Mouse (Mus musculus): ENCODE measurements around the gene Stox1. TPM values are rescaled to one million over a fixed set of nuclear protein-coding genes. Genes with fewer than 3 reads are reported as not detected.

The Stox1 gene
- 0.15 and 0.24 TPM in 2 replicates for polyA plus RNA-seq (2012; rRNA removed)

GRCm38 (mm10) chr10:62725771-62726687 lies at the start of gene Stox1:
Gene Stox1, minus strand, starts transcription at chr10:62726128.

GRCm38 (mm10) chr10:62650881-62651810 lies 74.8 kb downstream of the Stox1 start, which contains the start of gene Ddx50:
Gene Ddx50, minus strand, starts transcription at chr10:62651218.

Other genes starting within 250 kb of the Stox1 start
- 12.8 and 13.8 TPM in 2 replicates for gene Vps26a, start 239.3 kb downstream of the Stox1 start, polyA plus RNA-seq (2012; rRNA removed)
- 34.0 and 35.3 TPM in 2 replicates for gene Srgn, start 198.7 kb downstream of the Stox1 start, polyA plus RNA-seq (2012; rRNA removed)
- gene Kif1bp, start 147.7 kb downstream of the Stox1 start, polyA plus RNA-seq (2012; rRNA removed) = 7.9 and 8.2 TPM in 2 replicates
- 16.1 and 16.3 TPM in 2 replicates for gene Ddx21, start 123.8 kb downstream of the Stox1 start, polyA plus RNA-seq (2012; rRNA removed)
- 21.7 and 26.8 TPM in 2 replicates for gene Ddx50, start 74.9 kb downstream of the Stox1 start, polyA plus RNA-seq (2012; rRNA removed)
- gene Ccar1, start 66.2 kb upstream of the Stox1 start, polyA plus RNA-seq (2012; rRNA removed) = 22.2 and 24.3 TPM in 2 replicates
- 0.19 and 0.36 TPM in 2 replicates for gene Tet1, start 182.9 kb upstream of the Stox1 start, polyA plus RNA-seq (2012; rRNA removed)
- gene Slc25a16, start 194.5 kb upstream of the Stox1 start, polyA plus RNA-seq (2012; rRNA removed) = 7.2 and 7.5 TPM in 2 replicates
- gene Dna2, start 220.9 kb upstream of the Stox1 start, polyA plus RNA-seq (2012; rRNA removed) = 14.9 and 15.6 TPM in 2 replicates